Mouse (Mus musculus) gastrocnemius, postnatal 14 days (tissue): ENCODE data around the gene Uqcc2. TPM values are rescaled to one million over a fixed set of nuclear protein-coding genes. Genes with fewer than 3 reads are reported as not detected.

Experiments used
- DNase-seq: peaks from one replicate; pipeline ENCODE4 v3.0.0; 2021; ENCODE audit warnings: mixed read lengths
- intact Hi-C: fragments of 180-260 bp; cut with DNase I; formaldehyde crosslinking; loops from one replicate; pipeline ENCODE4 v1.15.1; 2025; ENCODE audit warnings: low total_unique reads
- total RNA-seq, 2 experiments: library from RNA; stranded (reverse); gene quantifications; 2 replicates each; pipeline ENCODE4 v1.2.3; 2021

The Uqcc2 gene
- total RNA-seq, 2 experiments from 2014 or later, result 342 TPM

- intact Hi-C loops, result no loop called here
- peak; percentile 61 for DNase-seq
Observed at GRCm38 (mm10) chr17:27159169-27159568, 25.5 kb upstream of the Uqcc2 start.

GRCm38 (mm10) chr17:27158439-27158838 lies 24.7 kb upstream of the Uqcc2 start:
- intact Hi-C loops, result no loop called here
- DNase-seq, result peak; percentile 56

- intact Hi-C loops, result no loop called here
- DNase-seq, result no peak
Observed at GRCm38 (mm10) chr17:27155752-27156151, 22.0 kb upstream of the Uqcc2 start.

GRCm38 (mm10) chr17:27154881-27155280 lies 21.2 kb upstream of the Uqcc2 start:
- intact Hi-C loops, result no loop called here
- DNase-seq, result no peak

GRCm38 (mm10) chr17:27154256-27154655 lies 20.5 kb upstream of the Uqcc2 start:
- DNase-seq, result peak; percentile 83
- intact Hi-C loops, result no loop called here

DNA sequence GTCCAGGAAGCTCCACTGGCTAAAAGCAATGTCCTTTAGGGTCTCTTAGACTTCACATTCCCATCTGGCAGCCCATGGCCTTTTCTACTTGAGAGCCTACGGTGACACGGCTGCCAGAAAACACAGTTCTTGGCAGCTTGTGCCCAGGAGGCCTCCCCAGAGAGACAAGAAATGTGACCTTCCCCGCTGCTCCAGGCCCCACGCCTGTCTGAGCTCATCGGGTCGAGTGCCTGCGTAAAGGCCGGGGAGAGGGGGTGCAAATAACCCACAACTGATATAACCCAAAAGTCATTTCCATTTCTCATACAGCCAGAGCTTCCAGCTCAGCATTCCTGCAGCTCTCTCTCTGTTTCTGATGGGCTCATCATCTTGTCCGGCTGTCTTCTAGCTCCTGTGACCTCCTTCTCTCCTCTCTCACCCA lies 20.1 kb upstream of the Uqcc2 start:
- intact Hi-C loops, result no loop called here
- DNase-seq, result peak; percentile 70

- intact Hi-C loops, result no loop called here
- DNase-seq, result no peak
Observed at GRCm38 (mm10) chr17:27152976-27153723, 19.4 kb upstream of the Uqcc2 start.

DNA sequence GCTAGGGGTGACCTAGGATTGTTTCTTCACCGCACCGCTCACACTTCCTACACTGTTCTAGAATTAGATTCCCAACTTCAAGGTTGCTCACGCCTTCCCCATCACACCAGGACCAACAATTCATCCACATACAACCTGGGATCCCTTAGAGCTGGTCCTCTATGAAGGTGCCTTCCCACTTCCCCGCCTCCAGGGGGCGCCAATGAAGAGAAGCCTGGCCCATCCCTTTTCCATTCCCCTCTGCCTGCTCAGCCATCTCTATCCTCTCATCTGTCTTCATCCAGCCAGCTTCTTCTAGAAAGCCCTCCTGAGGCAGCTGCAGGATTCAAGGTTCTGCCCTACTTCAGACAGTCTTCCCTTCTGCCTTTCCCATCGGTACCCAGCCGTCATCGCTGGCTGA lies 17.7 kb upstream of the Uqcc2 start:
- DNase-seq, result no peak
- intact Hi-C loops, result no loop called here

DNA sequence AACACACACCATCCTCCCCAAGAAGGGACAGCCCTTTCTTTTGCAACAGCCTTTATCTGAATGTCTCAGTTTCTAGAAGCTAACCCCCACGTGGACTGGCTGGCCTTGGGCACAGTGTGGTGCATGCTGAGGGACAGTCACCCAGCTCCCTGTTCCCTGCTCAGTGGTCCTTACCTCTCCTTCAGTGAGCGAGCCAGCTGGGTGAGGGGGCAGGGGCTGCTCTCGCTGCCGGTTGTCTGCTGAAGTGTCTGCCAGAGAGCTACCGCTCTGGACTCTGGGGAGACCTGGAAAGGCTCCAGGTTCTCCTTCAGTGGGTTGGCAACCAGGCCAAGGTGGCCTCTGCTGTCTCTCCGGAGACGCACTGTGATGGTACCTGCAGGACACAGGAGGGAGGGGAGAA lies 17.2 kb upstream of the Uqcc2 start:
- intact Hi-C loops, result no loop called here
- DNase-seq, result no peak

GRCm38 (mm10) chr17:27146323-27146923 lies 12.7 kb upstream of the Uqcc2 start:
- intact Hi-C loops, result no loop called here
- DNase-seq, result no peak

DNA sequence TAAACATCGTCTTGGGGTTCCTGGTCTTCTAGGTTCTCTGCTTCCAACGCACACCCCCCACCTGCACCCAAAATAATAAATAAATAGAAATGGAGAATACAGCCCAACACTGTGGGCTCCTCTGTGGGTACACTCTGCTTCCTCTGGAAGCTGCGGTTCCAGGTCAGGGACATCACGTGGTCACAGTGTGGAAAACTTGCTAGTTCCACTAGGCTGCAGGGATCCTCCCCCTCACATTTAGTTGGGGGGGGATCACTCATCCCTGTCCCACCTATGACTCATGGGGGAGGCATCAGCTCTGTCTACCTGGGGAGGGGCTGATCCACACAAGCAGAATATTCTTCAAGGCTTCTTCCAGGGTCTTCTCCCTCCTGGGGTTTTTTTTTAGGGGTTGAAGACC lies 10.4 kb upstream of the Uqcc2 start:
- intact Hi-C loops, result no loop called here
- DNase-seq, result no peak

DNA sequence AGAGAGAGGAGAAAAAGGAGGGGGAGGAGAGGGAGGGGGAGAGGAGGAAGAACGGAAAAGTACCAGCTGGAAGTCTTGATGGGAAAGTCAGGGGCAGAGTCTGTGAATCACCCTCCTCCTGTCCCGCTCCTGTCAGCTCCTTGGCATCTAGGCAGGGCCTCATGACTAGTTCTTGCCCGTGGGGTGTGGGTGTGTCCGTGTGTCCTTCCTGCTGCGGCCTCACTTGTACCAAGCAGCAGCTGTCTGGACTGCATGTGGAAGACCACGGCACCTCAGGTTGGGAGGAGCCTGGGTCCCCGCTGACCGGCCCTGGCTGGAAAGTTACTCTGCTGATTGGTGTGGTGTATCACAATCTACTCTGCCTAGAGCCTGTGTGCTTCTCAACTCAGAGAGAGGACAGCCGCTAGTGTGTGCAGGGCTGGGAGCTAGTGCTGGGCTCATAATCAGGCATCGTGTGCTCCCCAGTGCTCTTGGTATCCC lies 8.3 kb upstream of the Uqcc2 start:
- intact Hi-C loops, result no loop called here
- peak; percentile 62 for DNase-seq

- intact Hi-C loops, result no loop called here
- DNase-seq, result peak; percentile 48
Observed at GRCm38 (mm10) chr17:27140262-27140661, 6.5 kb upstream of the Uqcc2 start.

DNA sequence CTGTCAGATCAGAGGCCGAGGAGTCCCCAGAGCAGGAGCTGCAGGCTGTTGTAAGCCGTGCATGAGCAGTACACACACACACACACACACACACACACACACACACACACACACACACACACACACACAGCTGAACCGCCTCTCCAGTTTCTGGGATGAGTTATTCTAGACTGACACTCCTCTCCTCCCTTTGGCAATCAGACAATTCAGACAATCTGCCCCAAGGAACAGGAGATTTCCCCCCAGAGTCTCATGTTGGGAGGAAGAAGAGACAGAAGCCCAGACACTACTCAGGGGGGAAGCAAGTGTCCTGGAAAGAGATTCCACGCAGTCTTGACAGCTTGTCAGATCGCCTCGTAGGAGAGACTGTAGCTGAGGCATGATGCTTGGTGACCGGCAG lies 5.6 kb upstream of the Uqcc2 start:
- intact Hi-C loops, result loop anchor here (5.0 kb wide), 1 partner anchor 48 kb away; no protein-coding TSS in a partner anchor
- peak; percentile 36 for DNase-seq

- peak; percentile 73 for DNase-seq
- intact Hi-C loops, result loop anchor here (5.0 kb wide), 1 partner anchor 49 kb away; no protein-coding TSS in a partner anchor
Observed at GRCm38 (mm10) chr17:27138396-27138795, 4.7 kb upstream of the Uqcc2 start.

DNA sequence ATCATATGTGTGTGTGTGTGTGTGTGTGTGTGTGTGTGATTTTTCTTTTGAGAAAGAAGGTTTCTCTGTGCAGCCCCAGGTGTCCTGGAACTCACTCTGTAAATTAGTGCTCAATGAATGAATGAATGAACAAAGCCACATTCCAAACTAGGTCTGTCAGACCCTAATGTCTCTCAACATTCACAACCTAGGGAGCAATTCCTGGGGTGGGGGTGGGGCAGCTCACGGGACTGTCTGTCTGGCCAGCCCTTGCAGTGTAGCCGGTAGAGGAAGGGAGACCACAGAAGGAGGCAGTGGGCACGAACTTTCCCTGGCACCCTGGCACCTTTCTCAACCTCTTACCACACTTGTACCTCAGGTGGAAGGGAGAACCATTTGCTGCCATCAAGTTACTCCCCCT lies 999 bp upstream of the Uqcc2 start:
- intact Hi-C loops, result loop anchor here (5.0 kb wide), 1 partner anchor 53 kb away; no protein-coding TSS in a partner anchor
- DNase-seq, result no peak

DNA sequence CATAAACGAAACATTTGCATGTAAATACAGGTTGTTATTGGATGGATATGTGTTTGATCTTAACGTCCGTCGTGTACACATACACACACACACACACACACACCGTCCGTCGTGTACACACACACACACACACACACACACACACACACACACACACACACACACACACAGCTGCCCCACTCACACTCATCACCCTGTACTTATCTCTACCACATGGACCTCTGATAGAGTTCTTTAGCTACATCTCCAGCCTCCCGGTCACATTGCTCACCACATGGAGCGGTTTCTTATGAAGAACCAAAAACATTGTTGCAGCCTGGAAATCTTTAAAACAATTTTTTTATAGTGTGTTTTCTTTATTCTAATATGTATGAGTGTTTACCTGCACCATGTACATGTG lies 471 bp upstream of the Uqcc2 start:
- no peak for DNase-seq
- intact Hi-C loops, result no loop called here

GRCm38 (mm10) chr17:27132238-27132637 lies 1.5 kb downstream of the Uqcc2 start:
- DNase-seq, result no peak
- intact Hi-C loops, result no loop called here

DNA sequence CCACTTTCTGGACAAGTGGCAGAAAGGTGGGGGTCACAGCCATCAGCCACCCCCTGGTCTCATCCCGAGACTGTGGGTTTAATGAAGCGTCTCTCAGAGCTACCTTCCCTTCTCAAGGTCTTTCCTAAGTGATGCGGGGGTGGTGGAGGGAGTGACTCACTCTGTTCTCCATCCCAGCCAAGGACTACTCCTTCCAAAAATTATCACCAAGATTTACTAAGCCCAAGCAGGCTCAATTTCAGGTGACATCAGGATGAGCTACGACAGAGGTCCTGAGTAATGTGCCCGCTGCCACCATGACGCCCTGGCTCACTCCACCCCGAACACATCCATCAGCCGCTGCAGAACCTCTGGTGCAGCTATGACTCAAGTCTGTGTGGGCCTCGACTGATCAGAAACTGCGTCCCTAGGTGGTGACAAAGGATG lies 2.5 kb downstream of the Uqcc2 start:
- no peak for DNase-seq
- intact Hi-C loops, result no loop called here

GRCm38 (mm10) chr17:27130246-27130645 lies 3.5 kb downstream of the Uqcc2 start:
- DNase-seq, result no peak
- intact Hi-C loops, result no loop called here

DNA sequence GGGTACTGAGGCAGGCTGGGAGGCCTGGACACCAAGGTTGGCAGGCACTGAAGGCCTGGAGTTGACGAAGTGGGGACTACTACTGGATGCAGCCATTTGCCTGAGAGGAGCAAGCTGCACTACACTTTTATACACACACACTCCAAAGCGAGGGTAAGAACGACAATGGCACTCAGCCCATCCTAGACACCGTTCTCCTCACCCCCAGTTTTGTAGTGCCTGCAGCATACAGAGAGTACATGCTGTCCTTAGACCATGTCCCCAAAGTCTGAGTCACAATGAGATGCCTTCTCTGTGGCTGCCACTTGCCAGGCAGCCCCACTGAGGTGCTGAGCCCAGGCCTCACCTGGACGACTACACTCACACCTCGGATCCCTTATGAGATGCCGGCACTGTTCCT lies 3.9 kb downstream of the Uqcc2 start:
- DNase-seq, result no peak

More for the DNA sequence above, 3.9 kb downstream of the Uqcc2 start:
- intact Hi-C loops, result no loop called here
